Mouse (Mus musculus) MEL (cell line): ENCODE data around the gene Dok4. TPM values are rescaled to one million over a fixed set of nuclear protein-coding genes. Genes with fewer than 3 reads are reported as not detected.

Experiments
- DNase-seq: peaks from one replicate; pipeline ENCODE4 v3.0.0; 2011; ENCODE audit warnings: low read depth, low spot score
- H3K27ac ChIP-seq: 2 replicates; pipeline ENCODE4 v1.5.1; 2012; ENCODE audit warnings: low read depth, mild to moderate bottlenecking, control low read depth, low read length, moderate library complexity; ENCODE audit not compliant: control insufficient read depth
- H3K27me3 ChIP-seq, 2 experiments: fragments of 150-350 bp in 1 of 2; sonication (generic) in 1 of 2; 2 replicates each; pipeline ENCODE4 v1.6.1; 2012; ENCODE audit warnings: low read length in 2 of 2, mild to moderate bottlenecking in 2 of 2, improper control_type of control experiment in 1 of 2, moderate library complexity in 1 of 2; ENCODE audit not compliant: insufficient read depth in 2 of 2, control insufficient read depth in 1 of 2
- H3K36me3 ChIP-seq, 2 experiments: 2 replicates each; pipeline ENCODE4 v1.6.1; 2012 to 2014; ENCODE audit warnings: low read length in 2 of 2, improper control_type of control experiment in 1 of 2, inconsistent platforms in 1 of 2, mild to moderate bottlenecking in 1 of 2; ENCODE audit not compliant: insufficient read depth in 2 of 2, control insufficient read depth in 1 of 2
- H3K4me1 ChIP-seq, 2 experiments: fragments of 150-350 bp in 1 of 2; sonication (generic) in 1 of 2; 2 replicates each; pipeline ENCODE4 v1.6.1; 2012; ENCODE audit warnings: low read length in 2 of 2, improper control_type of control experiment in 1 of 2, mild to moderate bottlenecking in 1 of 2; ENCODE audit not compliant: insufficient read depth in 2 of 2, control insufficient read depth in 1 of 2
- H3K4me3 ChIP-seq, 2 experiments: fragments of 150-350 bp in 1 of 2; sonication (generic) in 1 of 2; 2 replicates each; pipeline ENCODE4 v1.5.1; 2012; ENCODE audit warnings: low read depth in 2 of 2, low read length in 2 of 2, mild to moderate bottlenecking in 2 of 2, moderate library complexity in 2 of 2, control low read depth in 1 of 2, improper control_type of control experiment in 1 of 2; ENCODE audit not compliant: control insufficient read depth in 1 of 2, insufficient read depth in 1 of 2
- H3K79me2 ChIP-seq: 2 replicates; pipeline ENCODE4 v1.6.1; 2012; ENCODE audit warnings: mild to moderate bottlenecking, low read length, moderate library complexity; ENCODE audit not compliant: control insufficient read depth, poor library complexity, insufficient read depth
- H3K9ac ChIP-seq: 2 replicates; pipeline ENCODE4 v1.6.1; 2012; ENCODE audit warnings: low read depth, mild to moderate bottlenecking, control low read depth, low read length, moderate library complexity; ENCODE audit not compliant: control insufficient read depth, poor library complexity, severe bottlenecking
- H3K9me3 ChIP-seq: fragments of 150-350 bp; sonication (generic); replicated peaks from 2 replicates; pipeline ENCODE4 v1.6.1; 2012; ENCODE audit warnings: mild to moderate bottlenecking, low read length, improper control_type of control experiment, moderate library complexity; ENCODE audit not compliant: insufficient read depth
- BHLHE40 ChIP-seq: IDR thresholded peaks from 2 replicates; pipeline ENCODE4 v1.6.1; 2012; ENCODE audit warnings: low read depth, mild to moderate bottlenecking, inconsistent platforms, low read length, improper control_type of control experiment, borderline replicate concordance
- CHD2 ChIP-seq: IDR thresholded peaks from 2 replicates; pipeline ENCODE4 v1.6.1; 2011; ENCODE audit warnings: low read length, improper control_type of control experiment
- ELF1 ChIP-seq: IDR thresholded peaks from 2 replicates; pipeline ENCODE4 v1.6.1; 2014; ENCODE audit warnings: low read depth, mild to moderate bottlenecking, inconsistent platforms, low read length, improper control_type of control experiment, moderate library complexity
- ETS1 ChIP-seq: IDR thresholded peaks from 2 replicates; pipeline ENCODE4 v1.6.1; 2012; ENCODE audit warnings: low read depth, mild to moderate bottlenecking, inconsistent platforms, low read length, improper control_type of control experiment, moderate library complexity
- GABPA ChIP-seq: IDR thresholded peaks from 2 replicates; pipeline ENCODE4 v1.6.1; 2012; ENCODE audit warnings: low read depth, mild to moderate bottlenecking, inconsistent platforms, low read length, improper control_type of control experiment, moderate library complexity
- JUND ChIP-seq: IDR thresholded peaks from 2 replicates; pipeline ENCODE4 v1.6.1; 2011; ENCODE audit warnings: low read depth, mild to moderate bottlenecking, improper control_type of control experiment, low read length
- MEF2A ChIP-seq: IDR thresholded peaks from 2 replicates; pipeline ENCODE4 v1.6.1; 2014; ENCODE audit warnings: low read depth, mild to moderate bottlenecking, inconsistent platforms, low read length, improper control_type of control experiment; ENCODE audit not compliant: poor library complexity, insufficient replicate concordance, severe bottlenecking; ENCODE audit errors: extremely low read depth
- MYB ChIP-seq: IDR thresholded peaks from 2 replicates; pipeline ENCODE4 v1.6.1; 2011; ENCODE audit warnings: mild to moderate bottlenecking, low read depth, low read length, improper control_type of control experiment
- NELFE ChIP-seq: IDR thresholded peaks from 2 replicates; pipeline ENCODE4 v1.6.1; 2011; ENCODE audit warnings: low read depth, low read length, improper control_type of control experiment
- POLR2AphosphoS2 ChIP-seq: IDR thresholded peaks from 2 replicates; pipeline ENCODE4 v1.6.1; 2011; ENCODE audit warnings: low read length, improper control_type of control experiment
- POLR2AphosphoS5 ChIP-seq: IDR thresholded peaks from 2 replicates; pipeline ENCODE4 v1.6.1; 2012; ENCODE audit warnings: low read depth, borderline replicate concordance, mild to moderate bottlenecking, inconsistent platforms, low read length, moderate library complexity, mixed read lengths
- RCOR1 ChIP-seq: IDR thresholded peaks from 2 replicates; pipeline ENCODE4 v1.6.1; 2012; ENCODE audit warnings: low read depth, mild to moderate bottlenecking, inconsistent platforms, low read length, improper control_type of control experiment
- SMC3 ChIP-seq: IDR thresholded peaks from 2 replicates; pipeline ENCODE4 v1.6.1; 2011; ENCODE audit warnings: low read depth, low read length, improper control_type of control experiment
- TAL1 ChIP-seq: IDR thresholded peaks from 2 replicates; pipeline ENCODE4 v1.6.1; 2012; ENCODE audit warnings: mild to moderate bottlenecking, inconsistent platforms, low read length, moderate library complexity, mixed read lengths
- USF1 ChIP-seq: IDR thresholded peaks from 2 replicates; pipeline ENCODE4 v1.6.1; 2014; ENCODE audit warnings: low read depth, mild to moderate bottlenecking, inconsistent platforms, low read length, improper control_type of control experiment, moderate library complexity
- USF2 ChIP-seq, 2 experiments: IDR thresholded peaks; 2 replicates each; pipeline ENCODE4 v1.6.1; 2011 to 2012; ENCODE audit warnings: improper control_type of control experiment in 2 of 2, low read length in 2 of 2, borderline replicate concordance in 1 of 2, inconsistent platforms in 1 of 2, low read depth in 1 of 2, mild to moderate bottlenecking in 1 of 2; ENCODE audit not compliant: insufficient read depth in 1 of 2
- ZNF384 ChIP-seq: IDR thresholded peaks from 2 replicates; pipeline ENCODE4 v1.6.1; 2012; ENCODE audit warnings: low read depth, mild to moderate bottlenecking, inconsistent platforms, low read length, improper control_type of control experiment
- polyA plus RNA-seq, 2 experiments: library from polyadenylated mRNA; stranded (reverse) in 1 of 2; unstranded in 1 of 2; fragments of >175 nt in 1 of 2; fragments of >200 nt in 1 of 2; gene quantifications; 2 replicates each; pipeline versions ENCODE4 v1.2.1 to v1.2.4; 2012; ENCODE audit warnings: low replicate concordance in 2 of 2, low read depth in 1 of 2; ENCODE audit not compliant: insufficient read length in 2 of 2, insufficient read depth in 1 of 2, missing spikeins in 1 of 2
- total RNA-seq: library from RNA; depleted of rRNA; stranded (reverse); fragments of 300-350 nt; gene quantifications from 2 replicates; pipeline ENCODE4 v1.2.3, GENCODE M21; 2012

The Dok4 gene
- total and polyA plus RNA-seq, 3 experiments: 1.5 to 3.2 TPM; not detected in 1

DNA sequence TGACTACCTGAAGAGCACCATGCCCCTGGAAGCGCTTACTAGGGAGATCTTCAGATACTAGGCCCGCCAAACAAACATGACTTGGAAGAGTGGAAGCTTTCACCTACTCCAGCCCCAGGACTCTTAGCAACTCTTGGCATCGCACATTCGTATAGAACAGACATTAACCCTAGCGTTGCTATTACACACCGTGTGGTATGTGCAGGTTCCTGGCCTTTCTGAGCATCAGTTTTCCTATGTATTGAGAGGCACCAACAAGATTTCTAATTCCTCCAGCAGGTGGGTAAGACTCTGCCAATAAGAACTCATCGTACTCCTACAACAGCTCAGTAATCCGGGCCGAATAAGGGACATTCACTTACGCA, 40.8 kb upstream of the Dok4 start:
- peaks cover 0 to 13% of the 10 kb centered on the region in 2 experiments; a peak in 2 of 4 replicates for H3K4me1 ChIP-seq
- H3K9ac ChIP-seq: peak overlapping the region; percentile 50
- H3K9me3 ChIP-seq: no peaks in the 10 kb centered on the region
- no peaks in the 10 kb centered on the region; the same call in 1 of the 2 replicates for H3K79me2 ChIP-seq
- no peak overlapping the region for H3K27ac ChIP-seq
- TF ChIP-seq SMC3 (no peak), BHLHE40 (no peak), USF1 (no peak), POLR2AphosphoS2 (no peak), ETS1 (no peak), ELF1 (no peak), CHD2 (no peak), USF2 (IDR thresholded peaks at IDR 0.05; ENCODE audit: borderline replicate concordance in 1 of 2, insufficient read depth in 1 of 2, low read depth in 1 of 2, low read length in 2 of 2) (no peak), GABPA (no peak), NELFE (no peak), JUND (no peak), ZNF384 (no peak), MYB (no peak), RCOR1 (no peak), MEF2A (no peak), POLR2AphosphoS5 (no peak)
- H3K27me3 ChIP-seq: peaks cover 0 to 2% of the 10 kb centered on the region in 2 experiments; a peak in 3 of 4 replicates
- peaks cover 0 to 7% of the 10 kb centered on the region in 2 experiments; a peak in 2 of 4 replicates for H3K36me3 ChIP-seq
- H3K4me3 ChIP-seq: peak overlapping the region; percentile 33 to 60
- no peak for DNase-seq

DNA sequence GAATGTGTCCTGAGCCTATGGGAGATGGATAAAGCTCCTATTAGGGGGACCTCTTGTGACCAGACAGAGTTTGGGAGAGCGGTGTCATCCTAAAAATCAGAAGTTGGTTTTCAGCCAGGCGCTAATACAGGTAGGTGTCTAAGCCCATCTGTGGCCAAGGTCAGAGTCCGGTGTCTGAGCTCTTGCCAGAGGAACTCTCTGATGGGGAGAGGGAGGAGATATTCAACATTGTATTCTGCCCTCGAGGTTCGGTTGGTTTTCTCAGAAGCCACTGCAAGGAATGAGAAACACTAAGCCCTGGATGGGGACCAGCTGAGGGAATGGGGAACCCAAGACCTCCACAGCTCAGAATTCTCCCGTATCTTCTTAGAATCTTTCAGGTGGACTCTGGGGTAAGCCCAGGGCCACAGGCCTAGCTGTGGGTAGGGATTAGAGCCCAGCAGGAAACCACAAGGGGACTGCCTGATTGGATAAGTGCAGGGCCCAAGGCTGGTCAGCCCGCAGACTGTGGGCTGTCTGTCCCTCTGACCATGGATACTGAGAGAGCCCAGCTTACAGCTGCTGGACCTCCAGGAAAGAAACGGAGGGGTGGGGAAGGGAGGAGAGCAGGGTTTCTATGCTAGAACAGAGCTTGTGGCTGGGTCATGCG, 40.3 kb upstream of the Dok4 start:
- Histone ChIP-seq H3K9ac (peak overlapping the region; percentile 50; the same call in 1 of the 2 replicates), H3K4me3 (0 out of 4 replicates have a peak overlapping the region, but pooled peaks of 1 of the 2 experiments have one; percentile 60), H3K79me2 (no peaks in the 10 kb centered on the region; the same call in 1 of the 2 replicates), H3K36me3 (peaks cover 0 to 7% of the 10 kb centered on the region in 2 experiments; a peak in 2 of 4 replicates), H3K27ac (no peak overlapping the region), H3K9me3 (no peaks in the 10 kb centered on the region), H3K4me1 (peaks cover 0 to 13% of the 10 kb centered on the region in 2 experiments; a peak in 2 of 4 replicates), H3K27me3 (peaks cover 0 to 2% of the 10 kb centered on the region in 2 experiments; a peak in 3 of 4 replicates)
- no peak for TF ChIP-seq BHLHE40
- TF ChIP-seq TAL1: peak; percentile 54
- DNase-seq: no peak
